Mouse (Mus musculus): ENCODE data around the gene Wdr44. TPM values are rescaled to one million over a fixed set of nuclear protein-coding genes. Genes with fewer than 3 reads are reported as not detected.
A peak's percentile ranks its signal among the peaks of the same experiment; 100 is the strongest.

The Wdr44 gene
- 9.6 and 11.8 TPM in 2 replicates for polyA plus RNA-seq (2014; fragmentation: Nextera tagmentation; extraction: Ambion mirVana)

DNA sequence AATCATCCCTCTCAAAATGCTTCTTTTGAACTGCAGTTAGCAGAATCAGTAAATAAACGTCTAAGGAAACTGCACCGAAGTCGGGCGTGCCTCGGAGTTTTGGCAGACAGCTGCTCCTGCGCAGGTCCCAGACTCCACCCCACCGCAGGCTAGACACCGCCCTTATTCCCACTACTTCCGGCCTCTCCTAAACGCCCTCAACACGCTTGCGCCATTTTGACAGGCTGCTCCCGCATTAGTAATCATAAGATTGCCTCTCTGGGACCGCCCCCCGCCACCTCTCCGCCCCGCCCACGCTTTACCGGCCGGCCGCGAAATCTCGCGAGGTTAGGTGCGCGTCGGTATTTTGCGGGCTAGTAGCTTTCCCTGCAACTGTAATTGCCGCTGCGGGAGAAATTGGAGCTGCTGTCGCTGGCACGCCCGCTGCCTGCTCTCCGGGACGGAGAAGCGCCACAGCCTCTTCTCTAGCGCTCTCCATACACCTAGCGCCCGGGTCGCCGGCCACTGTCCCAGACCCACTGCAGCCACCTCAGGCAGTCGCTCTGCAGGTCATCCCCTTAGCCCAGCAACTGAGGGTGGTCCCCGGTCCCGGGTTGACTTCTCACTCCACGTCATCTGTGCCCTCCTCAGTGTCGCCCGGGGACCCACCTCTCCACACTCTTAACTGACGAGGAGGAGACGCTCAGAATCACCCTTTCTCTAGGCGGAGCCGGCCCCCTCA, at the start of gene Wdr44:
Gene Wdr44, plus strand, starts transcription at position 330 of the 721 bp plus-strand sequence.
- Histone ChIP-seq H3K27ac (replicated peaks in 1 of 2; ENCODE audit: control insufficient read depth in 1 of 2, insufficient read depth in 1 of 2, low read depth in 2 of 2, low read length in 2 of 2) (peak within 1 kb of the TSS; percentile 87 to 88), H3K9me3 (ENCODE audit: control insufficient read depth, low read length) (no peaks in the 10 kb centered on the region), H3K4me3 (ENCODE audit: control insufficient read depth in 1 of 2, insufficient read depth in 1 of 2, low read depth in 1 of 2, low read length in 2 of 2) (peak within 1 kb of the TSS; percentile 66 to 77), H3K4me1 (ENCODE audit: control insufficient read depth in 2 of 2, insufficient read depth in 2 of 2, low read length in 2 of 2) (no peaks in the 10 kb centered on the region), H3K36me3 (ENCODE audit: control insufficient read depth, insufficient read depth, low read length) (no peaks in the 10 kb centered on the region), H3K27me3 (ENCODE audit: control insufficient read depth, insufficient read depth, low read length) (no peaks in the 10 kb centered on the region), H3K9ac (ENCODE audit: low read length) (peak within 1 kb of the TSS; percentile 78), H3K4me2 (ENCODE audit: low read length) (peak within 1 kb of the TSS; percentile 64)
- 8% methylated on average over 51 of the region's 51 CpGs for WGBS
- ATAC-seq (ENCODE audit: insufficient number of reproducible peaks, insufficient read depth, low FRiP score, low read depth), result peak; percentile 99

- Histone ChIP-seq H3K4me1 (ENCODE audit: control insufficient read depth in 2 of 2, insufficient read depth in 2 of 2, low read length in 2 of 2) (no peaks in the 10 kb centered on the region), H3K9me3 (ENCODE audit: control insufficient read depth, low read length) (no peaks in the 10 kb centered on the region), H3K9ac (ENCODE audit: low read length) (no peak overlapping the region), H3K4me2 (ENCODE audit: low read length) (no peak overlapping the region), H3K27me3 (ENCODE audit: control insufficient read depth, insufficient read depth, low read length) (no peaks in the 10 kb centered on the region), H3K36me3 (ENCODE audit: control insufficient read depth, insufficient read depth, low read length) (no peaks in the 10 kb centered on the region), H3K4me3 (ENCODE audit: control insufficient read depth in 1 of 2, insufficient read depth in 1 of 2, low read depth in 1 of 2, low read length in 2 of 2) (no peak overlapping the region), H3K27ac (replicated peaks in 1 of 2; ENCODE audit: control insufficient read depth in 1 of 2, insufficient read depth in 1 of 2, low read depth in 2 of 2, low read length in 2 of 2) (no peak overlapping the region)
- 74% methylated on average over 1 of the region's 1 CpGs for WGBS
- no peak for ATAC-seq (ENCODE audit: insufficient number of reproducible peaks, insufficient read depth, low FRiP score, low read depth)
These were observed 44.5 kb upstream of the Wdr44 start for GRCm38 (mm10) chrX:23648371-23648770.

DNA sequence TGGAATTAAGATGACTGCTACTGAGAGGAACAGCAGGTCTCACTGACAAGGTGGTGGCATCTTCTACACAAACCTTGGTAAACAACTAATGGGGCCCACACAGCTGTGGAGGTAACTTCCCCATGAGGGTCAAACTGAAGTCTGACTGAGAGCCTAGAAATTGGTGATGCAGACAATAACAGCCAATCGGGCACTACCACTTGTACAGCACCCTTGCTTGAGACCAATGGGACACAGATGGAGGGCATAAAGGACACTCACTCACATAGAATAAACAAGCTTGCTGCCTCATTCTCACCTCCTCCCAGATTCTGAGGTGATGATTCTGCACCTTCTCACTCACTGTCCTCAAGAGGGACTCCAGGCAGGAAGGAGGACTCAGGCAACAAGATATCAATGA, 30.6 kb upstream of the Wdr44 start:
- no peak for ATAC-seq (ENCODE audit: insufficient number of reproducible peaks, insufficient read depth, low FRiP score, low read depth)
- WGBS, result 79% methylated on average over 1 of the region's 1 CpGs

DNA sequence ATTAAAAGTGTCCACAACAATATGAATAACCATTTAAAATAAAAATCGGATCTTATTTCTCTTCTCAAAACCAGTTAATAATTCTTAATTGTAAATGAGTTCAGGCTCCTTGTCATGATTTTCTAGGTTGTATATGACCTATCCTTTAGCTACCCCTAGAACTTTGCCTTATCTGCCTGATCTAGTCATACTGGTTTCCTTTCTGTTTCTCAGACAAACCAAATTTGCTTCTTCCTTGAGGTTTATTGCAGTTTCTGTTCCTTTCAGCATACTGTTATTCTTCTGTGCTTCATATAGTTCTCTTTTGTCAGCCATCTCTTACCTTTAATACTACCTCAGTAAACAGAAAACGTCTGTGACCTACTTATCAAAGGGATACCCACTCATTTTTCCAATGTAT, 19.7 kb upstream of the Wdr44 start:
- Histone ChIP-seq H3K27me3 (ENCODE audit: control insufficient read depth, insufficient read depth, low read length) (no peaks in the 10 kb centered on the region), H3K4me2 (ENCODE audit: low read length) (no peak overlapping the region), H3K9ac (ENCODE audit: low read length) (no peak overlapping the region), H3K36me3 (ENCODE audit: control insufficient read depth, insufficient read depth, low read length) (no peaks in the 10 kb centered on the region), H3K9me3 (ENCODE audit: control insufficient read depth, low read length) (no peaks in the 10 kb centered on the region), H3K4me3 (ENCODE audit: control insufficient read depth in 1 of 2, insufficient read depth in 1 of 2, low read depth in 1 of 2, low read length in 2 of 2) (no peak overlapping the region), H3K4me1 (ENCODE audit: control insufficient read depth in 2 of 2, insufficient read depth in 2 of 2, low read length in 2 of 2) (no peaks in the 10 kb centered on the region), H3K27ac (replicated peaks in 1 of 2; ENCODE audit: control insufficient read depth in 1 of 2, insufficient read depth in 1 of 2, low read depth in 2 of 2, low read length in 2 of 2) (no peak overlapping the region)
- ATAC-seq (ENCODE audit: insufficient number of reproducible peaks, insufficient read depth, low FRiP score, low read depth), result no peak
- WGBS, result 69% methylated on average over 2 of the region's 2 CpGs

More for the DNA sequence above, 30.6 kb upstream of the Wdr44 start:
- Histone ChIP-seq H3K9ac (ENCODE audit: low read length) (no peak overlapping the region), H3K4me2 (ENCODE audit: low read length) (no peak overlapping the region), H3K27me3 (ENCODE audit: control insufficient read depth, insufficient read depth, low read length) (no peaks in the 10 kb centered on the region), H3K4me3 (ENCODE audit: control insufficient read depth in 1 of 2, insufficient read depth in 1 of 2, low read depth in 1 of 2, low read length in 2 of 2) (no peak overlapping the region), H3K9me3 (ENCODE audit: control insufficient read depth, low read length) (no peaks in the 10 kb centered on the region), H3K4me1 (ENCODE audit: control insufficient read depth in 2 of 2, insufficient read depth in 2 of 2, low read length in 2 of 2) (no peaks in the 10 kb centered on the region), H3K36me3 (ENCODE audit: control insufficient read depth, insufficient read depth, low read length) (no peaks in the 10 kb centered on the region), H3K27ac (replicated peaks in 1 of 2; ENCODE audit: control insufficient read depth in 1 of 2, insufficient read depth in 1 of 2, low read depth in 2 of 2, low read length in 2 of 2) (no peak overlapping the region)

GRCm38 (mm10) chrX:23675450-23675849, 17.4 kb upstream of the Wdr44 start:
- Histone ChIP-seq H3K4me2 (ENCODE audit: low read length) (no peak overlapping the region), H3K4me1 (ENCODE audit: control insufficient read depth in 2 of 2, insufficient read depth in 2 of 2, low read length in 2 of 2) (no peaks in the 10 kb centered on the region), H3K9ac (ENCODE audit: low read length) (no peak overlapping the region), H3K27ac (replicated peaks in 1 of 2; ENCODE audit: control insufficient read depth in 1 of 2, insufficient read depth in 1 of 2, low read depth in 2 of 2, low read length in 2 of 2) (no peak overlapping the region), H3K4me3 (ENCODE audit: control insufficient read depth in 1 of 2, insufficient read depth in 1 of 2, low read depth in 1 of 2, low read length in 2 of 2) (no peak overlapping the region), H3K9me3 (ENCODE audit: control insufficient read depth, low read length) (no peaks in the 10 kb centered on the region), H3K27me3 (ENCODE audit: control insufficient read depth, insufficient read depth, low read length) (no peaks in the 10 kb centered on the region), H3K36me3 (ENCODE audit: control insufficient read depth, insufficient read depth, low read length) (no peaks in the 10 kb centered on the region)
- 52% methylated on average over 1 of the region's 1 CpGs for WGBS
- no peak for ATAC-seq (ENCODE audit: insufficient number of reproducible peaks, insufficient read depth, low FRiP score, low read depth)

- 47% methylated on average over 2 of the region's 2 CpGs for WGBS
- Histone ChIP-seq H3K4me1 (ENCODE audit: control insufficient read depth in 2 of 2, insufficient read depth in 2 of 2, low read length in 2 of 2) (no peaks in the 10 kb centered on the region), H3K27me3 (ENCODE audit: control insufficient read depth, insufficient read depth, low read length) (no peaks in the 10 kb centered on the region), H3K4me3 (ENCODE audit: control insufficient read depth in 1 of 2, insufficient read depth in 1 of 2, low read depth in 1 of 2, low read length in 2 of 2) (no peak overlapping the region), H3K9me3 (ENCODE audit: control insufficient read depth, low read length) (no peaks in the 10 kb centered on the region), H3K9ac (ENCODE audit: low read length) (no peak overlapping the region), H3K27ac (replicated peaks in 1 of 2; ENCODE audit: control insufficient read depth in 1 of 2, insufficient read depth in 1 of 2, low read depth in 2 of 2, low read length in 2 of 2) (no peak overlapping the region), H3K4me2 (ENCODE audit: low read length) (no peak overlapping the region), H3K36me3 (ENCODE audit: control insufficient read depth, insufficient read depth, low read length) (no peaks in the 10 kb centered on the region)
- ATAC-seq (ENCODE audit: insufficient number of reproducible peaks, insufficient read depth, low FRiP score, low read depth), result no peak
These were observed 16.3 kb upstream of the Wdr44 start for GRCm38 (mm10) chrX:23676583-23676982.

DNA sequence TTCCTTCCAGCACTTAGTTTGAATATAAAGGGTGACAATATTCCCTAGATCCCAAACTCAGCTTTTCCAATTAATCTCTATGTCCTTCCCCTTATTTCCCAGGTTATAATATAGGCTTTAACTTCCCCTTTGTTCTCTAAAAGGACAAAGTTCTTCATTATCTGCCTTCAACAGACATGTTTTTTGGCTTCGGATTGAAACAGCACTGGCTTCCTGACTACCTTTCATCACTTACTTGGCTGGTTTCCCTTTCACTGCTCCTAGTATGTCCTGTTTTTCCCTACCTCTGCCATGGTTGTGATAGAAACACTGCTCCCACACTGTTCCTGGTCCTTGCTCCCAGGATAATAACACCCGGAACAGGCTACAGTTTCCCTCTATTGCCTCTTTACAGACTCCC, 15.3 kb upstream of the Wdr44 start:
- Histone ChIP-seq H3K4me2 (ENCODE audit: low read length) (no peak overlapping the region), H3K4me3 (ENCODE audit: control insufficient read depth in 1 of 2, insufficient read depth in 1 of 2, low read depth in 1 of 2, low read length in 2 of 2) (no peak overlapping the region), H3K9me3 (ENCODE audit: control insufficient read depth, low read length) (no peaks in the 10 kb centered on the region), H3K9ac (ENCODE audit: low read length) (no peak overlapping the region), H3K27me3 (ENCODE audit: control insufficient read depth, insufficient read depth, low read length) (no peaks in the 10 kb centered on the region), H3K4me1 (ENCODE audit: control insufficient read depth in 2 of 2, insufficient read depth in 2 of 2, low read length in 2 of 2) (no peaks in the 10 kb centered on the region), H3K36me3 (ENCODE audit: control insufficient read depth, insufficient read depth, low read length) (no peaks in the 10 kb centered on the region), H3K27ac (replicated peaks in 1 of 2; ENCODE audit: control insufficient read depth in 1 of 2, insufficient read depth in 1 of 2, low read depth in 2 of 2, low read length in 2 of 2) (peak overlapping the region in 1 of 2 experiments; percentile 9; a peak in 2 of 4 replicates)
- WGBS, result 46% methylated on average over 2 of the region's 2 CpGs
- no peak for ATAC-seq (ENCODE audit: insufficient number of reproducible peaks, insufficient read depth, low FRiP score, low read depth)

- no peak for ATAC-seq (ENCODE audit: insufficient number of reproducible peaks, insufficient read depth, low FRiP score, low read depth)
- Histone ChIP-seq H3K27ac (replicated peaks in 1 of 2; ENCODE audit: control insufficient read depth in 1 of 2, insufficient read depth in 1 of 2, low read depth in 2 of 2, low read length in 2 of 2) (0 out of 4 replicates have a peak overlapping the region, but pooled peaks of 1 of the 2 experiments have one; percentile 30), H3K9ac (ENCODE audit: low read length) (peak overlapping the region; percentile 61), H3K9me3 (ENCODE audit: control insufficient read depth, low read length) (no peaks in the 10 kb centered on the region), H3K4me1 (ENCODE audit: control insufficient read depth in 2 of 2, insufficient read depth in 2 of 2, low read length in 2 of 2) (no peaks in the 10 kb centered on the region), H3K4me2 (ENCODE audit: low read length) (peak overlapping the region; percentile 63), H3K4me3 (ENCODE audit: control insufficient read depth in 1 of 2, insufficient read depth in 1 of 2, low read depth in 1 of 2, low read length in 2 of 2) (peak overlapping the region; percentile 33 to 66; a peak in 3 of 4 replicates), H3K27me3 (ENCODE audit: control insufficient read depth, insufficient read depth, low read length) (no peaks in the 10 kb centered on the region), H3K36me3 (ENCODE audit: control insufficient read depth, insufficient read depth, low read length) (no peaks in the 10 kb centered on the region)
- WGBS, result 16% methylated on average over 5 of the region's 5 CpGs
These were observed 522 bp upstream of the Wdr44 start for GRCm38 (mm10) chrX:23692336-23692721.

Data from heart, embryonic 14.5 days (tissue).